Mouse (Mus musculus): ENCODE results near the gene Cbx1.

DNA sequence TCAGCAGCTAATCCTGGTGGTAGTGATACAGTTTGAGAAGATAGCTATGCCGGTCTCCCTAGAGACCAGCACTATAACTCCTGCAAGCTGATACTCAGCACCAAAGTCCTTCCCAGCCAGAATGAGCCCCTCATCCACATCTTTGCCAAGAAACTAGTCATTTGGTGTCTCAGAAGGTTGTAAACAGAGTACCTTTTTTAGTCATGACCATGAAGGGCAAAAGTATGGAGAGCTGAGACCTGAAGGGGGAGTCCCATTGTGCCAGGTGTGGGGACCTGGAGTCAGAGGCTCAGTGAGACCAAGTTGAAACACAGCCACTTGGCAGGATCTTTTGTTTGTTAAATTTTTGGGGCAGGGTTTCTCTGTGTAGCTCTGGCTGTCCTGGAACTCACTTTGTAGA, 45.2 kb downstream of the Cbx1 start:
- no peak for TF ChIP-seq ZC3H11A (IDR thresholded peaks at IDR 0.05; ENCODE audit: borderline replicate concordance, low read depth, low read length)
- TF ChIP-seq MAFK (IDR thresholded peaks at IDR 0.05; ENCODE audit: insufficient read depth, low read depth, low read length) = no peak
- TF ChIP-seq CHD2 (IDR thresholded peaks at IDR 0.05; ENCODE audit: low read depth, low read length) = no peak
- no peak for TF ChIP-seq HCFC1 (IDR thresholded peaks at IDR 0.05; ENCODE audit: borderline replicate concordance, insufficient read depth, low read length)

Measured in ES-E14 (cell line).